Mouse (Mus musculus) CH12.LX (cell line): ENCODE measurements around the gene Lmo7. TPM values are rescaled to one million over a fixed set of nuclear protein-coding genes. Genes with fewer than 3 reads are reported as not detected.
A peak's percentile ranks its signal among the peaks of the same experiment; 100 is the strongest.

Experiments
- DNase-seq: peaks from one replicate; pipeline ENCODE4 v3.0.0-alpha.2; 2013; ENCODE audit errors: extremely low read depth
- H3K27ac ChIP-seq: 2 replicates; pipeline ENCODE4 v1.5.1; 2012; ENCODE audit warnings: low read depth, mild to moderate bottlenecking, control low read depth, moderate library complexity; ENCODE audit not compliant: insufficient read depth
- H3K27me3 ChIP-seq: replicated peaks from 2 replicates; pipeline ENCODE3; 2012; ENCODE audit warnings: inconsistent platforms
- H3K36me3 ChIP-seq, 2 experiments: replicated peaks in 1 of 2; 2 replicates each; pipeline versions ENCODE3 to v1.6.1; 2012; ENCODE audit warnings: inconsistent platforms in 1 of 2, low read length in 1 of 2, mild to moderate bottlenecking in 1 of 2, mixed read lengths in 1 of 2, moderate library complexity in 1 of 2; ENCODE audit not compliant: control insufficient read depth in 1 of 2, insufficient read depth in 1 of 2
- H3K4me1 ChIP-seq, 2 experiments: 2 replicates each; pipeline ENCODE4 v1.6.1; 2012; ENCODE audit warnings: inconsistent platforms in 1 of 2, moderate library complexity in 1 of 2; ENCODE audit not compliant: insufficient read depth in 2 of 2, control insufficient read depth in 1 of 2
- H3K4me2 ChIP-seq: 2 replicates; pipeline ENCODE4 v1.6.1; 2012; ENCODE audit warnings: low read depth, mild to moderate bottlenecking, control low read depth; ENCODE audit not compliant: poor library complexity, insufficient read depth, severe bottlenecking
- H3K4me3 ChIP-seq, 3 experiments: fragments of 150-350 bp in 1 of 3; sonication (generic) in 1 of 3; replicated peaks in 1 of 3; 2 replicates each; pipeline versions ENCODE3 to v1.5.1; 2011 to 2012; ENCODE audit warnings: low read depth in 2 of 3, low read length in 2 of 3, mild to moderate bottlenecking in 2 of 3, moderate library complexity in 2 of 3, control low read depth in 1 of 3, improper control_type of control experiment in 1 of 3, inconsistent platforms in 1 of 3, mixed read lengths in 1 of 3; ENCODE audit not compliant: poor library complexity in 1 of 3
- H3K79me2 ChIP-seq: replicated peaks from 2 replicates; pipeline ENCODE4 v1.6.1; 2012; ENCODE audit warnings: mild to moderate bottlenecking, moderate library complexity; ENCODE audit not compliant: control insufficient read depth, poor library complexity, insufficient read depth, severe bottlenecking; ENCODE audit errors: extremely low read depth
- H3K9ac ChIP-seq: 2 replicates; pipeline ENCODE4 v1.6.1; 2012; ENCODE audit warnings: low read depth, mild to moderate bottlenecking, control low read depth, moderate library complexity; ENCODE audit not compliant: insufficient read depth
- H3K9me3 ChIP-seq: replicated peaks from 2 replicates; pipeline ENCODE3; 2012; ENCODE audit warnings: low read length, inconsistent platforms, mixed read lengths
- CHD1 ChIP-seq: IDR thresholded peaks from 2 replicates; pipeline ENCODE4 v1.6.1; 2012; ENCODE audit warnings: low read depth, low read length, improper control_type of control experiment, inconsistent platforms
- CHD2 ChIP-seq: IDR thresholded peaks from 2 replicates; pipeline ENCODE4 v1.6.1; 2011; ENCODE audit warnings: low read length, improper control_type of control experiment
- CTCF ChIP-seq, 2 experiments: IDR thresholded peaks in 1 of 2; conservative IDR thresholded peaks in 1 of 2; 2 replicates each; pipeline ENCODE4 v1.5.1; 2011 to 2012; ENCODE audit warnings: low read depth in 2 of 2, low read length in 2 of 2, improper control_type of control experiment in 1 of 2, inconsistent platforms in 1 of 2, mild to moderate bottlenecking in 1 of 2, moderate library complexity in 1 of 2
- E2F4 ChIP-seq: IDR thresholded peaks from 2 replicates; pipeline ENCODE4 v1.6.1; 2011; ENCODE audit warnings: low read depth, low read length, improper control_type of control experiment; ENCODE audit not compliant: insufficient replicate concordance
- ETS1 ChIP-seq: conservative IDR thresholded peaks from 2 replicates; pipeline ENCODE4 v1.6.1; 2012; ENCODE audit warnings: low read depth, mild to moderate bottlenecking, inconsistent platforms, low read length, improper control_type of control experiment, moderate library complexity
- GABPA ChIP-seq: IDR thresholded peaks from 2 replicates; pipeline ENCODE4 v1.6.1; 2012; ENCODE audit warnings: low read depth, low read length, improper control_type of control experiment, inconsistent platforms; ENCODE audit not compliant: insufficient replicate concordance
- IRF4 ChIP-seq: IDR thresholded peaks from 2 replicates; pipeline ENCODE4 v1.6.1; 2014; ENCODE audit warnings: low read depth, mild to moderate bottlenecking, inconsistent platforms, low read length, improper control_type of control experiment
- MAFK ChIP-seq: IDR thresholded peaks from 2 replicates; pipeline ENCODE4 v1.6.1; 2011; ENCODE audit warnings: low read length, improper control_type of control experiment; ENCODE audit not compliant: insufficient replicate concordance
- MEF2A ChIP-seq: IDR thresholded peaks from 2 replicates; pipeline ENCODE4 v1.6.1; 2014; ENCODE audit warnings: low read depth, mild to moderate bottlenecking, inconsistent platforms, low read length, improper control_type of control experiment, borderline replicate concordance
- POLR2A ChIP-seq: IDR thresholded peaks from 2 replicates; pipeline ENCODE4 v1.6.1; 2011; ENCODE audit warnings: low read depth, mild to moderate bottlenecking, improper control_type of control experiment, low read length
- POLR2AphosphoS2 ChIP-seq: IDR thresholded peaks from 2 replicates; pipeline ENCODE4 v1.6.1; 2011; ENCODE audit warnings: low read depth, low read length, improper control_type of control experiment
- RAD21 ChIP-seq: IDR thresholded peaks from 2 replicates; pipeline ENCODE4 v1.6.1; 2011; ENCODE audit warnings: low read depth, mild to moderate bottlenecking, low read length, improper control_type of control experiment, moderate library complexity
- SMC3 ChIP-seq: IDR thresholded peaks from 2 replicates; pipeline ENCODE4 v1.6.1; 2011; ENCODE audit warnings: low read depth, low read length, improper control_type of control experiment
- TCF12 ChIP-seq: IDR thresholded peaks from 2 replicates; pipeline ENCODE4 v1.6.1; 2014; ENCODE audit warnings: low read depth, mild to moderate bottlenecking, inconsistent platforms, low read length, improper control_type of control experiment
- USF1 ChIP-seq: IDR thresholded peaks from 2 replicates; pipeline ENCODE4 v1.6.1; 2014; ENCODE audit warnings: low read depth, mild to moderate bottlenecking, inconsistent platforms, low read length, improper control_type of control experiment
- USF2 ChIP-seq: conservative IDR thresholded peaks from 2 replicates; pipeline ENCODE4 v1.6.1; 2011; ENCODE audit warnings: low read depth, low read length, improper control_type of control experiment
- ZKSCAN1 ChIP-seq: IDR thresholded peaks from 2 replicates; pipeline ENCODE4 v1.6.1; 2012; ENCODE audit warnings: low read depth, inconsistent platforms, low read length, improper control_type of control experiment, borderline replicate concordance
- dilution Hi-C: fragments of 300-500 bp; cut with MboI; formaldehyde crosslinking; loops from 2 replicates; pipeline ENCODE4 v1.14.3; 2020; ENCODE audit warnings: low sequenced_read_pairs; ENCODE audit not compliant: extremely low pct_unique_long_range_greater_than_20kb, extremely low pct_ligation_motif_present
- in situ Hi-C: fragments of 300-500 bp; cut with MboI; formaldehyde crosslinking; loops from 3 replicates; pipeline ENCODE4 v1.14.3; 2019; ENCODE audit warnings: low sequenced_read_pairs, low pct_ligation_motif_present, low pct_unique_long_range_greater_than_20kb, mixed read lengths
- polyA plus RNA-seq: library from polyadenylated mRNA; unstranded; fragments of >175 nt; gene quantifications from 2 replicates; pipeline ENCODE4 v1.2.1, GENCODE M21; 2012; ENCODE audit warnings: low read depth; ENCODE audit not compliant: insufficient read length
- total RNA-seq, 2 experiments: library from RNA; depleted of rRNA; stranded (reverse); fragments of 300-350 nt in 1 of 2; fragments of >200 nt in 1 of 2; gene quantifications; 2 replicates each; pipeline ENCODE4 v1.2.3; 2012 to 2014

The Lmo7 gene
- total and polyA plus RNA-seq, 3 experiments = 5.0 to 11.9 (median 8.3) TPM

DNA sequence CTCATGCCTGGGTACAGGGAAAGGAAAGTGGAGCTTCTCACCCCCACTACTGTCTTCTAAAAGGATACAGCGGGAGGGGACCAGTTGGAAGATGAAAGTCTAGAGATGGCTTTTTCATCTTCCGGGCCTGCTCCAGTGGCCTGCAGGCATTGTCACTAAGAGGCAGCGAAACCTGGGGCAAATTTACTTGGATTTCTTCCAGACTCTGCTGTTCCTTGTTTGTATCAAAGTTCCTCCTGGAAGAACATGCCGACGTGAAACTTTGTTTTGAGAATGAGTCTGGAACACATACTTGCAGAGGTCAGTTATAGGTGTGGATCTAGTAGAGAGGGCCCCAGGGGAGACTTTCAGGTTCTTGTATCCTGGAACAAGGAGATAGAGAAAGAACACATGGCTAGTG, 41.6 kb downstream of the Lmo7 start:
- dilution Hi-C loops = no loop called here
- DNase-seq = no peak

DNA sequence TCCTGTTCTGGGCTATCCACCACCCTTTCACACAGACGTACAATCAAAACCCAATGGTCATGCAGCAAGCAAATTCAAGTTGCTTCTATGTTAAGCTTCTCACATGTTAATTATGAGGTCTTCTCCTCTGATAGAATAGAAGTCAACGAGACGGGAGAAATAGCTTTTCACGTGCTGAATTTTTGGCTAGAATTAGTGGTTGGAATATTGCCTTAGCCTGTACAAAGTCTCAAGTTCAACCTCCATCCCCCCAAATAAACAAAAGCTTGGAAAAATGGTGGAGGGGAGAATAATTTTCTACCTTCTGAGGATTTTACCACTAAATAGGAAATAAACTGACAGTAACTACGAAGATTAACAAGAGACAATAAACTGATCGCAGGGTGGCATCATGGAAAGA, 42.0 kb downstream of the Lmo7 start:
- Histone ChIP-seq H3K27ac (no peak overlapping the region), H3K36me3 (no peaks in the 10 kb centered on the region), H3K79me2 (no peaks in the 10 kb centered on the region), H3K27me3 (no peaks in the 10 kb centered on the region), H3K4me1 (peaks cover 2 to 12% of the 10 kb centered on the region in 2 experiments; a peak in 3 of 4 replicates), H3K4me2 (no peak overlapping the region), H3K4me3 (no peak overlapping the region), H3K9me3 (no peaks in the 10 kb centered on the region), H3K9ac (no peak overlapping the region)
- dilution Hi-C loops (no loop called here), in situ Hi-C loops (no loop called here)
- no peak for TF ChIP-seq USF1
- no peak for DNase-seq

More for the DNA sequence above, 41.6 kb downstream of the Lmo7 start:
- no peak overlapping the region for H3K27ac ChIP-seq
- H3K9ac ChIP-seq = no peak overlapping the region
- TF ChIP-seq MEF2A (no peak), IRF4 (no peak), USF2 (no peak), GABPA (no peak), CHD1 (no peak), POLR2AphosphoS2 (no peak), E2F4 (no peak), TCF12 (no peak), MAFK (no peak), ETS1 (no peak), POLR2A (no peak), CHD2 (no peak), ZKSCAN1 (no peak)
- no peaks in the 10 kb centered on the region for H3K9me3 ChIP-seq
- in situ Hi-C loops = no loop called here
- no peak overlapping the region for H3K4me2 ChIP-seq
- peaks cover 2 to 9% of the 10 kb centered on the region in 2 experiments; a peak in 3 of 4 replicates for H3K4me1 ChIP-seq
- no peaks in the 10 kb centered on the region for H3K79me2 ChIP-seq
- H3K27me3 ChIP-seq = no peaks in the 10 kb centered on the region
- H3K36me3 ChIP-seq = no peaks in the 10 kb centered on the region
- H3K4me3 ChIP-seq = no peak overlapping the region

DNA sequence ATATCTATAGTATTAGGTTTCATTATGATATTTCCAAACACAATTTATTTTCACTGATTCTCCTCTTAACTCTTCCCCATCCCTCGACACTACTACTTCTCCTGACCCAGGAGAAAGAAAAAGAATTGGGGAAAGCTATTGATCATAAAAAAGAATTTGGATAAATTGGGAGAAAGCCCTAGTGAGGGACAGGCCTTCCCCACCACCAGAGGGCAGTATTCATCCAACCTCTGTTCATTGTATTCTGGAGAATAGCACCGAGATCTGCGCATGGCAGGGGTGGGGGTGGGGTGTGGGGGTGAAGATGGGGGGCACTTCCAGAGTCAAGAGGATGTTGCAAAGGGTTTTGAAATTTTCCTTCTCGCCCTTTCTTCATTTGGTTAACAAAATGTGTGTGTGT, 44.9 kb downstream of the Lmo7 start:
- Histone ChIP-seq H3K9me3 (no peaks in the 10 kb centered on the region), H3K36me3 (no peaks in the 10 kb centered on the region), H3K27me3 (no peaks in the 10 kb centered on the region), H3K27ac (no peak overlapping the region), H3K4me3 (no peak overlapping the region), H3K4me2 (no peak overlapping the region), H3K79me2 (no peaks in the 10 kb centered on the region), H3K4me1 (peaks cover 2 to 12% of the 10 kb centered on the region in 2 experiments; a peak in 3 of 4 replicates), H3K9ac (no peak overlapping the region)
- peak; percentile 60 for DNase-seq
- in situ Hi-C loops = no loop called here
- dilution Hi-C loops = no loop called here
- TF ChIP-seq SMC3 (peak; percentile 39), CTCF (conservative IDR thresholded peaks at IDR 0.05 in 1 of 2, IDR thresholded peaks at IDR 0.05 in 1 of 2; ENCODE audit: low read depth in 2 of 2, low read length in 2 of 2) (peak; percentile 40 to 66; a peak in 2 of 4 replicates), ETS1 (no peak), CHD1 (no peak), RAD21 (peak; percentile 41)
